Mouse (Mus musculus): ENCODE measurements around the gene Col9a1. TPM values are rescaled to one million over a fixed set of nuclear protein-coding genes. Genes with fewer than 3 reads are reported as not detected.

The Col9a1 gene
- polyA plus RNA-seq, 1 experiment, result not detected

GRCm38 (mm10) chr1:24226941-24227711, 49.7 kb downstream of the Col9a1 start:
- Histone ChIP-seq H3K4me3 (replicated peaks; ENCODE audit: control insufficient read depth, low read depth, low read length) (no peak overlapping the region), H3K27ac (ENCODE audit: control insufficient read depth, insufficient read depth, low read depth, low read length, poor library complexity) (no peak overlapping the region), H3K4me1 (ENCODE audit: control insufficient read depth, insufficient read depth, low read length) (no peaks in the 10 kb centered on the region)
- TF ChIP-seq POLR2A (IDR thresholded peaks at IDR 0.05; ENCODE audit: borderline replicate concordance, control insufficient read depth, low read depth, low read length) (no peak), CTCF (IDR thresholded peaks at IDR 0.05; ENCODE audit: control insufficient read depth, insufficient read depth, low read length) (no peak)
- WGBS, result 72% methylated on average over 6 of the region's 6 CpGs

GRCm38 (mm10) chr1:24229552-24229951, 52.1 kb downstream of the Col9a1 start:
- H3K4me1 ChIP-seq (ENCODE audit: control insufficient read depth, insufficient read depth, low read length), result no peaks in the 10 kb centered on the region
- 67% methylated on average over 1 of the region's 1 CpGs for WGBS
- TF ChIP-seq POLR2A (IDR thresholded peaks at IDR 0.05; ENCODE audit: borderline replicate concordance, control insufficient read depth, low read depth, low read length) (no peak), CTCF (IDR thresholded peaks at IDR 0.05; ENCODE audit: control insufficient read depth, insufficient read depth, low read length) (no peak)
- no peak overlapping the region for H3K4me3 ChIP-seq (replicated peaks; ENCODE audit: control insufficient read depth, low read depth, low read length)
- H3K27ac ChIP-seq (ENCODE audit: control insufficient read depth, insufficient read depth, low read depth, low read length, poor library complexity), result no peak overlapping the region

GRCm38 (mm10) chr1:24230428-24230827, 53.0 kb downstream of the Col9a1 start:
- no peaks in the 10 kb centered on the region for H3K4me1 ChIP-seq (ENCODE audit: control insufficient read depth, insufficient read depth, low read length)
- H3K27ac ChIP-seq (ENCODE audit: control insufficient read depth, insufficient read depth, low read depth, low read length, poor library complexity), result no peak overlapping the region
- no peak overlapping the region for H3K4me3 ChIP-seq (replicated peaks; ENCODE audit: control insufficient read depth, low read depth, low read length)
- WGBS, result 62% methylated on average over 8 of the region's 8 CpGs
- TF ChIP-seq POLR2A (IDR thresholded peaks at IDR 0.05; ENCODE audit: borderline replicate concordance, control insufficient read depth, low read depth, low read length) (no peak), CTCF (IDR thresholded peaks at IDR 0.05; ENCODE audit: control insufficient read depth, insufficient read depth, low read length) (no peak)

- no peak for TF ChIP-seq CTCF (IDR thresholded peaks at IDR 0.05; ENCODE audit: control insufficient read depth, insufficient read depth, low read length)
- TF ChIP-seq POLR2A (IDR thresholded peaks at IDR 0.05; ENCODE audit: borderline replicate concordance, control insufficient read depth, low read depth, low read length), result no peak
- Histone ChIP-seq H3K4me3 (replicated peaks; ENCODE audit: control insufficient read depth, low read depth, low read length) (no peak overlapping the region), H3K4me1 (ENCODE audit: control insufficient read depth, insufficient read depth, low read length) (no peaks in the 10 kb centered on the region), H3K27ac (ENCODE audit: control insufficient read depth, insufficient read depth, low read depth, low read length, poor library complexity) (no peak overlapping the region)
- WGBS, result 67% methylated on average over 3 of the region's 3 CpGs
These were observed 54.3 kb downstream of the Col9a1 start for GRCm38 (mm10) chr1:24231504-24232270.

- Histone ChIP-seq H3K27ac (ENCODE audit: control insufficient read depth, insufficient read depth, low read depth, low read length, poor library complexity) (no peak overlapping the region), H3K4me1 (ENCODE audit: control insufficient read depth, insufficient read depth, low read length) (no peaks in the 10 kb centered on the region), H3K4me3 (replicated peaks; ENCODE audit: control insufficient read depth, low read depth, low read length) (no peak overlapping the region)
- TF ChIP-seq POLR2A (IDR thresholded peaks at IDR 0.05; ENCODE audit: borderline replicate concordance, control insufficient read depth, low read depth, low read length) (no peak), CTCF (IDR thresholded peaks at IDR 0.05; ENCODE audit: control insufficient read depth, insufficient read depth, low read length) (no peak)
- 67% methylated on average over 1 of the region's 1 CpGs for WGBS
These were observed 58.9 kb downstream of the Col9a1 start for GRCm38 (mm10) chr1:24236330-24236729.

- Histone ChIP-seq H3K4me1 (ENCODE audit: control insufficient read depth, insufficient read depth, low read length) (no peaks in the 10 kb centered on the region), H3K27ac (ENCODE audit: control insufficient read depth, insufficient read depth, low read depth, low read length, poor library complexity) (no peak overlapping the region), H3K4me3 (replicated peaks; ENCODE audit: control insufficient read depth, low read depth, low read length) (no peak overlapping the region)
- no peak for TF ChIP-seq CTCF (IDR thresholded peaks at IDR 0.05; ENCODE audit: control insufficient read depth, insufficient read depth, low read length)
- TF ChIP-seq POLR2A (IDR thresholded peaks at IDR 0.05; ENCODE audit: borderline replicate concordance, control insufficient read depth, low read depth, low read length), result no peak
- 82% methylated on average over 8 of the region's 8 CpGs for whole genome bisulfite sequencing
These were observed 62.8 kb downstream of the Col9a1 start for GRCm38 (mm10) chr1:24240039-24240691.

DNA sequence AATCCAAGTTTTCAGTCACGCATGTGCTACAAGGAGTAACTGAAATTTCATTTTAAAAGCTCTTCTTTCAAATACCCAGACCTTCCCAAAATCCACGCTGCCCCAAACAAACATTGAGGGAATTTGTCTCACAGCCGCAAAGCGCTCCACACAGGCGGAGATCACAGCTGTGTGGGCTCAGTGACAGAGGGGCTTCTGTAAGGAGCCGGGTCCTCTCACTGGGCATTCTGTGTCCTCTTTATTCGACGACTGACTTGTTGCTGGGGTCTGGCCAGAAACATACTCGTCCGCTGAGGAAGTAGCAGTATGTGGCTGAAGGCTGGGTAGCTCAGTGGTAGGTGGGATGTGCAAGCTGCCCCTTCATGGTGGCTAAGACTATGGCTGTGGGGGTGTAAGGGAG, 67.5 kb downstream of the Col9a1 start:
- Histone ChIP-seq H3K27ac (ENCODE audit: control insufficient read depth, insufficient read depth, low read depth, low read length, poor library complexity) (no peak overlapping the region), H3K4me3 (replicated peaks; ENCODE audit: control insufficient read depth, low read depth, low read length) (no peak overlapping the region), H3K4me1 (ENCODE audit: control insufficient read depth, insufficient read depth, low read length) (no peaks in the 10 kb centered on the region)
- TF ChIP-seq CTCF (IDR thresholded peaks at IDR 0.05; ENCODE audit: control insufficient read depth, insufficient read depth, low read length), result no peak
- TF ChIP-seq POLR2A (IDR thresholded peaks at IDR 0.05; ENCODE audit: borderline replicate concordance, control insufficient read depth, low read depth, low read length), result no peak
- WGBS, result 85% methylated on average over 10 of the region's 10 CpGs
